Comparison of ENCODE assay signal across 8 mouse cellular contexts in the genomic region with DNA sequence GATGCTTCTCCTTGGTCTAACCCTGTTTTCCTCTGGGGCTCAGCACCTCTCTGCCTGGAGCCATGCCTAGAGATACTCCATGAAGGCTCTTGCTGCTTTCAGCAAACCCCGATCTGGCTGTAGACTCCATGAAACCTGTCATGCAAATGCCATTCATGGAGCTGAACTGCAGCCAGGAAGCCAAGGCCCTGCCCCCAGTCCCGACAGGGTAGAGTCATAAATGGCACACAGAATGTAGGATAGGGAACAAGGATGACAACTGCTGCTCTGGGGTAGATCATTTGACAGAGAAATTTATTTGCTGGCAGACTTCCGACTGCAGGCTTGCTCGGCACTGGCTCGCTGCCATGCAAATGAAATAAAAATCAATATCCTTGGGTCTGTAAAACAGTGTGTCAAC.
DNase-seq lines count a peak whose midpoint lies in the region; ATAC-seq lines count a peak whose summit lies in the region.
"Had no signal": no experiment of that assay in that cellular context is flagged by ENCODE, and none has a peak within 500 bp of the region (broad histone marks: within the 10 kb centered on the region; RNA-seq: fewer than 3 reads in every experiment).

No protein-coding gene starts in this region.

- peaks cover 62% of the 10 kb centered on the region for H3K36me3 ChIP-seq in embryonic facial prominence, embryonic 10.5 days (replicated peaks)
- H3K36me3 ChIP-seq in intestine, embryonic 16.5 days (ENCODE audit: control insufficient read depth, insufficient read depth, low read length): 0 out of 2 replicates have a peak, but pooled peaks cover 5% of the 10 kb centered on the region
- H3K36me3 ChIP-seq in limb, embryonic 15.5 days: peaks cover 5% of the 10 kb centered on the region; the same call in 1 of the 2 replicates

- ATAC-seq in intestine, embryonic 16.5 days: peak; percentile 56
- peak; percentile 53; the same call in 1 of the 2 replicates for ATAC-seq in limb, embryonic 15.5 days (ENCODE audit: insufficient number of reproducible peaks, low FRiP score, low TSS enrichment, low read depth)
- no peak for ATAC-seq in inflammation-experienced regulatory T-cells, adult 6 months

- peaks cover 76% of the 10 kb centered on the region for H3K4me1 ChIP-seq in embryonic facial prominence, embryonic 10.5 days
- H3K4me1 ChIP-seq in intestine, embryonic 16.5 days (ENCODE audit: control insufficient read depth, insufficient read depth, low read length): peaks cover 82% of the 10 kb centered on the region
- peaks cover 56% of the 10 kb centered on the region for H3K4me1 ChIP-seq in limb, embryonic 15.5 days

- peak overlapping the region; percentile 44; the same call in 1 of the 2 replicates for H3K27ac ChIP-seq in embryonic facial prominence, embryonic 10.5 days (replicated peaks)
- peak overlapping the region; percentile 64 for H3K27ac ChIP-seq in intestine, embryonic 16.5 days (ENCODE audit: low read length)
- H3K27ac ChIP-seq in limb, embryonic 15.5 days: peak overlapping the region; percentile 43; the same call in 1 of the 2 replicates
- H3K27ac ChIP-seq: kidney, postnatal 0 days had no signal

- no peak overlapping the region for H3K4me3 ChIP-seq in embryonic facial prominence, embryonic 10.5 days
- no peak overlapping the region for H3K4me3 ChIP-seq in intestine, embryonic 16.5 days (ENCODE audit: low read length)
- H3K4me3 ChIP-seq in limb, embryonic 15.5 days: no peak overlapping the region

- no peak overlapping the region for H3K9ac ChIP-seq in intestine, embryonic 16.5 days (ENCODE audit: low read depth, low read length)
- no peak overlapping the region for H3K9ac ChIP-seq in limb, embryonic 15.5 days

- WGBS in embryonic facial prominence, embryonic 10.5 days: 81% methylated on average over 5 of the region's 5 CpGs
- WGBS in intestine, embryonic 16.5 days: 11% methylated on average over 5 of the region's 5 CpGs
- 8% methylated on average over 5 of the region's 5 CpGs for WGBS in limb, embryonic 15.5 days

- H3K9me3 ChIP-seq in embryonic facial prominence, embryonic 10.5 days: no peaks in the 10 kb centered on the region
- H3K9me3 ChIP-seq in intestine, embryonic 16.5 days (ENCODE audit: control insufficient read depth, low read length): no peaks in the 10 kb centered on the region
- no peaks in the 10 kb centered on the region for H3K9me3 ChIP-seq in limb, embryonic 15.5 days

- DNase-seq in 3T3-L1 (ENCODE audit: low read depth, low spot score) (peak; percentile 49), MN1 (ENCODE audit: low spot score) (peak; percentile 76)
- DNase-seq in embryonic facial prominence, embryonic 10.5 days (ENCODE audit: low spot score): no peak
- DNase-seq in frontal cortex, postnatal 14 days (ENCODE audit: low spot score in 2 of 2): no peak

- 0 out of 2 replicates have a peak overlapping the region, but pooled peaks have one; percentile 16 for H3K4me2 ChIP-seq in intestine, embryonic 16.5 days (ENCODE audit: low read depth, low read length)
- H3K4me2 ChIP-seq in limb, embryonic 15.5 days: no peak overlapping the region

- H3K27me3 ChIP-seq in embryonic facial prominence, embryonic 10.5 days (replicated peaks; ENCODE audit: low read depth, poor library complexity, severe bottlenecking): no peaks in the 10 kb centered on the region
- H3K27me3 ChIP-seq in intestine, embryonic 16.5 days (replicated peaks; ENCODE audit: control insufficient read depth, insufficient read depth, low read length): no peaks in the 10 kb centered on the region
- no peaks in the 10 kb centered on the region for H3K27me3 ChIP-seq in limb, embryonic 15.5 days

Comparison
In these comparisons a context has a peak if more than half of its experiments do, and no peak if none do; other contexts are left out.
1. DNase-seq: peak in 3T3-L1 (single experiment) and MN1 (single experiment); none in embryonic facial prominence, embryonic 10.5 days (single experiment) and frontal cortex, postnatal 14 days (0 of 2).
2. Peak in every context shown above with its lines, with median percentiles within 50 percentile points of each other: H3K27ac ChIP-seq.